Mouse (Mus musculus): Measurements from ENCODE around the gene Rnf186. TPM values are rescaled to one million over a fixed set of nuclear protein-coding genes. Genes with fewer than 3 reads are reported as not detected.

The Rnf186 gene
- polyA plus RNA-seq, 1 experiment from 2014 or later, result not detected

Other genes starting within 250 kb of the Rnf186 start
- gene Pla2g2c, start 242.3 kb upstream of the Rnf186 start, polyA plus RNA-seq (2015; fragmentation: Nextera tagmentation; extraction: Ambion mirVana), result 0.35 and 0.36 TPM in 2 replicates
- 4.5 and 5.2 TPM in 2 replicates for gene Ubxn10, start 229.9 kb upstream of the Rnf186 start, polyA plus RNA-seq (2015; fragmentation: Nextera tagmentation; extraction: Ambion mirVana)
- gene Pla2g2f, start 209.5 kb upstream of the Rnf186 start, polyA plus RNA-seq (2015; fragmentation: Nextera tagmentation; extraction: Ambion mirVana), result 0.06 TPM in 1 of 2 replicates, not detected in the other
- gene Pla2g2d, start 191.4 kb upstream of the Rnf186 start, polyA plus RNA-seq (2015; fragmentation: Nextera tagmentation; extraction: Ambion mirVana), result 0.61 and 0.76 TPM in 2 replicates
- gene Pla2g5, start 103.6 kb upstream of the Rnf186 start, polyA plus RNA-seq (2015; fragmentation: Nextera tagmentation; extraction: Ambion mirVana), result 0.27 and 0.38 TPM in 2 replicates
- not detected in 2 replicates for gene Gm13030, start 93.1 kb upstream of the Rnf186 start, polyA plus RNA-seq (2015; fragmentation: Nextera tagmentation; extraction: Ambion mirVana)
- not detected in 2 replicates for gene Pla2g2e, start 89.2 kb upstream of the Rnf186 start, polyA plus RNA-seq (2015; fragmentation: Nextera tagmentation; extraction: Ambion mirVana)
- gene Otud3, start 53.2 kb upstream of the Rnf186 start, polyA plus RNA-seq (2015; fragmentation: Nextera tagmentation; extraction: Ambion mirVana), result 2.4 and 3.1 TPM in 2 replicates
- 1.3 and 1.8 TPM in 2 replicates for gene Tmco4, start 5.8 kb downstream of the Rnf186 start, polyA plus RNA-seq (2015; fragmentation: Nextera tagmentation; extraction: Ambion mirVana)
- 0.64 and 0.66 TPM in 2 replicates for gene Htr6, start 108.5 kb downstream of the Rnf186 start, polyA plus RNA-seq (2015; fragmentation: Nextera tagmentation; extraction: Ambion mirVana)
- 43.7 and 57.7 TPM in 2 replicates for gene Nbl1, start 125.9 kb downstream of the Rnf186 start, polyA plus RNA-seq (2015; fragmentation: Nextera tagmentation; extraction: Ambion mirVana)
- gene Minos1, start 164.0 kb downstream of the Rnf186 start, polyA plus RNA-seq (2015; fragmentation: Nextera tagmentation; extraction: Ambion mirVana), result 342 and 378 TPM in 2 replicates
- gene Capzb, start 225.8 kb downstream of the Rnf186 start, polyA plus RNA-seq (2015; fragmentation: Nextera tagmentation; extraction: Ambion mirVana), result 339 and 345 TPM in 2 replicates

Data from hindbrain, embryonic 16.5 days (tissue).